In the genomic region with DNA sequence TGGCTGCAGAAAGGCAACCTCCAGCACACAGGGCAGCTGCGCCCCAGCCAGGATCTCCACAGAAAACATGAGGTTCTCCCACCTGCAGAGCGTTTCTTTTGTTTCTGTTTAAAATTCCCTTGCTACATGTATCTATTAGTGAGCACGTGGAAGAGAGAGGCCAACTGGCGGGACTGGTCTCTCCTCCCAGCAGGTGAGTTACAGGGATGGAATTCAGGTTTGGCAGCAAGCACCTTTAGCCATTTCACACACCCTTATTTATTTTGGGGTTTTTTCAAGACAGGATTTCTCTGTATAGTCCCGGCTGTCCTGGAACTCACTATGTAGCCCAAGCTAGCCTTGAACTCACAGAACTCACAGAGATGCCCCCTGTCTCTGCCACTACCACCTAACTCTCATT, we compare ENCODE assay signal across 14 mouse cellular contexts.
DNase-seq lines count a peak whose midpoint lies in the region; ATAC-seq and TF ChIP-seq lines count a peak whose summit lies in the region.
"Had no signal": no experiment of that assay in that cellular context is flagged by ENCODE, and none has a peak within 500 bp of the region (broad histone marks: within the 10 kb centered on the region; RNA-seq: fewer than 3 reads in every experiment).

No protein-coding gene starts in this region.

- H3K36me3 ChIP-seq in heart, embryonic 10.5 days, result no peaks in the 10 kb centered on the region
- H3K36me3 ChIP-seq in lung, embryonic 14.5 days (ENCODE audit: insufficient read depth), result no peaks in the 10 kb centered on the region
- no peaks in the 10 kb centered on the region for H3K36me3 ChIP-seq in stomach, embryonic 16.5 days (ENCODE audit: control insufficient read depth, insufficient read depth, low read length)
- H3K36me3 ChIP-seq: forebrain, embryonic 12.5 days; heart, embryonic 12.5 days; hindbrain, embryonic 13.5 days; liver, embryonic 13.5 days had no signal

- peaks cover 71% of the 10 kb centered on the region for H3K4me1 ChIP-seq in heart, embryonic 10.5 days
- H3K4me1 ChIP-seq in lung, embryonic 14.5 days (ENCODE audit: insufficient read depth), result peaks cover 27% of the 10 kb centered on the region
- H3K4me1 ChIP-seq in stomach, embryonic 16.5 days (ENCODE audit: control insufficient read depth, insufficient read depth, low read length), result peaks cover 52% of the 10 kb centered on the region

- no peak overlapping the region for H3K9ac ChIP-seq in lung, embryonic 14.5 days
- 0 out of 2 replicates have a peak overlapping the region, but pooled peaks have one; percentile 6 for H3K9ac ChIP-seq in stomach, embryonic 16.5 days (ENCODE audit: low read length)
- H3K9ac ChIP-seq: forebrain, embryonic 12.5 days; heart, embryonic 12.5 days; hindbrain, embryonic 13.5 days; liver, embryonic 13.5 days had no signal

- WGBS in heart, embryonic 10.5 days, result 83% methylated on average over 5 of the region's 5 CpGs
- WGBS in lung, embryonic 14.5 days, result 56% methylated on average over 5 of the region's 5 CpGs
- WGBS in stomach, embryonic 16.5 days, result 61% methylated on average over 5 of the region's 5 CpGs

- no peak overlapping the region for H3K4me2 ChIP-seq in lung, embryonic 14.5 days
- H3K4me2 ChIP-seq in stomach, embryonic 16.5 days (ENCODE audit: low read depth, low read length), result no peak overlapping the region
- H3K4me2 ChIP-seq: forebrain, embryonic 12.5 days; heart, embryonic 12.5 days; liver, embryonic 13.5 days had no signal

- H3K27me3 ChIP-seq in heart, embryonic 10.5 days (ENCODE audit: insufficient read depth, poor library complexity, severe bottlenecking), result no peaks in the 10 kb centered on the region
- no peaks in the 10 kb centered on the region for H3K27me3 ChIP-seq in lung, embryonic 14.5 days (ENCODE audit: insufficient read depth, low read length)
- no peaks in the 10 kb centered on the region for H3K27me3 ChIP-seq in stomach, embryonic 16.5 days (ENCODE audit: control insufficient read depth, insufficient read depth, low read length)
- H3K27me3 ChIP-seq: forebrain, embryonic 12.5 days; heart, embryonic 12.5 days; hindbrain, embryonic 13.5 days; liver, embryonic 13.5 days had no signal

- ATAC-seq in lung, embryonic 14.5 days (ENCODE audit: insufficient read depth), result no peak
- ATAC-seq in stomach, embryonic 16.5 days (ENCODE audit: insufficient read depth, low FRiP score), result peak; percentile 12; the same call in 1 of the 2 replicates

- no peak overlapping the region for H3K4me3 ChIP-seq in heart, embryonic 10.5 days
- no peak overlapping the region for H3K4me3 ChIP-seq in lung, embryonic 14.5 days (ENCODE audit: low read depth, low read length)
- H3K4me3 ChIP-seq in stomach, embryonic 16.5 days (replicated peaks; ENCODE audit: low read length), result no peak overlapping the region
- H3K4me3 ChIP-seq: forebrain, embryonic 12.5 days; gastrocnemius, adult 2 months; heart, embryonic 12.5 days; hindbrain, embryonic 13.5 days; liver, embryonic 13.5 days had no signal

- H3K9me3 ChIP-seq in heart, embryonic 10.5 days, result no peaks in the 10 kb centered on the region
- no peaks in the 10 kb centered on the region for H3K9me3 ChIP-seq in lung, embryonic 14.5 days (ENCODE audit: low read depth, low read length)
- H3K9me3 ChIP-seq in stomach, embryonic 16.5 days (replicated peaks; ENCODE audit: control insufficient read depth, low read length), result no peaks in the 10 kb centered on the region
- H3K9me3 ChIP-seq: forebrain, embryonic 12.5 days; heart, embryonic 12.5 days; hindbrain, embryonic 13.5 days; liver, embryonic 13.5 days had no signal

- 0 out of 2 replicates have a peak overlapping the region, but pooled peaks have one; percentile 75 for H3K27ac ChIP-seq in heart, embryonic 10.5 days
- H3K27ac ChIP-seq in lung, embryonic 14.5 days (ENCODE audit: low read depth), result 0 out of 2 replicates have a peak overlapping the region, but pooled peaks have one; percentile 20
- peak overlapping the region; percentile 87 for H3K27ac ChIP-seq in stomach, embryonic 16.5 days (ENCODE audit: low read length)
- H3K27ac ChIP-seq: forebrain, embryonic 12.5 days; gastrocnemius, adult 2 months; hindbrain, embryonic 13.5 days; liver, embryonic 13.5 days; macrophage had no signal

- no peak for TF ChIP-seq CTCF in lung, embryonic 14.5 days (IDR thresholded peaks at IDR 0.05; ENCODE audit: low read depth)

- no peak for DNase-seq in heart, embryonic 10.5 days (ENCODE audit: low spot score)
- no peak for DNase-seq in heart, adult 18-20 months
- no peak for DNase-seq in lung, embryonic 14.5 days
- no peak for DNase-seq in lung, postnatal 14 days
- DNase-seq in testis, postnatal 14 days (ENCODE audit: low spot score), result peak; percentile 66
- no peak for DNase-seq in testis, postnatal 10 days (ENCODE audit: low spot score)
- DNase-seq in MN1 (ENCODE audit: low spot score), result no peak

Comparison
In these comparisons a context has a peak if more than half of its experiments do, and no peak if none do; other contexts are left out.
1. H3K27ac ChIP-seq: peak in every context shown above with its lines; median percentile 87 in stomach, embryonic 16.5 days; 75 in heart, embryonic 10.5 days; 20 in lung, embryonic 14.5 days.